Comparison of ENCODE assay signal across 25 mouse cellular contexts in genomic region chr6:119194161-119194560, GRCm38 (mm10). TPM values are rescaled to one million over a fixed set of nuclear protein-coding genes. Genes with fewer than 3 reads are reported as not detected.
A peak's percentile ranks its signal among the peaks of the same experiment; 100 is the strongest.
DNase-seq lines count a peak whose midpoint lies in the region; ATAC-seq and TF ChIP-seq lines count a peak whose summit lies in the region.
"Had no signal": no experiment of that assay in that cellular context is flagged by ENCODE, and none has a peak within 500 bp of the region (broad histone marks: within the 10 kb centered on the region; RNA-seq: fewer than 3 reads in every experiment).

No protein-coding gene starts in this region.

- intact Hi-C loops in heart, adult 2 months (cut with DNase I), result loop anchor here (2.0 kb wide), 1 partner anchor 61 kb away; no protein-coding TSS in a partner anchor
- intact Hi-C loops in heart, postnatal 10 days (cut with DNase I), result loop anchor here (5.0 kb wide), 1 partner anchor 82 kb away; no protein-coding TSS in a partner anchor

- H3K4me3 ChIP-seq in heart, adult 2 months, result peak overlapping the region; percentile 48
- H3K4me3 ChIP-seq in hindbrain, embryonic 10.5 days, result no peak overlapping the region
- no peak overlapping the region for H3K4me3 ChIP-seq in hindbrain, embryonic 16.5 days (ENCODE audit: low read length)
- H3K4me3 ChIP-seq in heart, embryonic 16.5 days (ENCODE audit: low read length), result peak overlapping the region; percentile 70
- no peak overlapping the region for H3K4me3 ChIP-seq in stomach, embryonic 15.5 days (replicated peaks)
- H3K4me3 ChIP-seq: embryonic facial prominence, embryonic 12.5 days; hindbrain, embryonic 12.5 days; layer of hippocampus, adult 2 months; myocyte had no signal

- H3K9me3 ChIP-seq in hindbrain, embryonic 10.5 days, result no peaks in the 10 kb centered on the region
- no peaks in the 10 kb centered on the region for H3K9me3 ChIP-seq in hindbrain, embryonic 16.5 days (ENCODE audit: control insufficient read depth, low read length)
- H3K9me3 ChIP-seq in heart, embryonic 16.5 days (replicated peaks; ENCODE audit: control insufficient read depth, low read length), result no peaks in the 10 kb centered on the region
- H3K9me3 ChIP-seq in stomach, embryonic 15.5 days, result no peaks in the 10 kb centered on the region
- H3K9me3 ChIP-seq: embryonic facial prominence, embryonic 12.5 days; hindbrain, embryonic 12.5 days had no signal

- TF ChIP-seq EP300 in heart, adult 2 months (IDR thresholded peaks at IDR 0.05; ENCODE audit: insufficient read depth, low read depth, low read length), result no peak

- peak overlapping the region; percentile 59 for H3K9ac ChIP-seq in heart, adult 2 months (ENCODE audit: low read depth, low read length)
- H3K9ac ChIP-seq in hindbrain, embryonic 16.5 days (ENCODE audit: low read depth, low read length), result no peak overlapping the region
- peak overlapping the region; percentile 86 for H3K9ac ChIP-seq in heart, embryonic 16.5 days (ENCODE audit: low read length)
- no peak overlapping the region for H3K9ac ChIP-seq in stomach, embryonic 15.5 days
- H3K9ac ChIP-seq: embryonic facial prominence, embryonic 12.5 days; hindbrain, embryonic 12.5 days; liver, embryonic 14.5 days had no signal

- H3K27ac ChIP-seq in heart, adult 2 months, result peak overlapping the region; percentile 88
- H3K27ac ChIP-seq in hindbrain, embryonic 10.5 days, result no peak overlapping the region
- H3K27ac ChIP-seq in hindbrain, embryonic 16.5 days (ENCODE audit: low read depth, low read length), result no peak overlapping the region
- peak overlapping the region; percentile 99 for H3K27ac ChIP-seq in heart, embryonic 16.5 days (ENCODE audit: low read length)
- H3K27ac ChIP-seq in stomach, embryonic 15.5 days, result 0 out of 2 replicates have a peak overlapping the region, but pooled peaks have one; percentile 44
- H3K27ac ChIP-seq: embryonic facial prominence, embryonic 12.5 days; hindbrain, embryonic 12.5 days; layer of hippocampus, adult 2 months; liver, embryonic 14.5 days had no signal

- peaks cover 4% of the 10 kb centered on the region; the same call in 1 of the 2 replicates for H3K4me1 ChIP-seq in heart, adult 2 months (ENCODE audit: control insufficient read depth, insufficient read depth, low read length)
- peaks cover 11% of the 10 kb centered on the region for H3K4me1 ChIP-seq in hindbrain, embryonic 10.5 days (replicated peaks)
- peaks cover 4% of the 10 kb centered on the region; the same call in 1 of the 2 replicates for H3K4me1 ChIP-seq in hindbrain, embryonic 16.5 days (ENCODE audit: control insufficient read depth, insufficient read depth, low read depth, low read length)
- H3K4me1 ChIP-seq in heart, embryonic 16.5 days (ENCODE audit: control insufficient read depth, insufficient read depth, low read length), result peaks cover 37% of the 10 kb centered on the region
- H3K4me1 ChIP-seq in stomach, embryonic 15.5 days, result peaks cover 3% of the 10 kb centered on the region; the same call in 1 of the 2 replicates

- no peaks in the 10 kb centered on the region for H3K79me2 ChIP-seq in heart, adult 2 months (replicated peaks; ENCODE audit: control insufficient read depth, insufficient read depth, low read length)

- no peak for TF ChIP-seq CTCF in heart, adult 2 months (IDR thresholded peaks at IDR 0.05)

- ATAC-seq in hindbrain, embryonic 16.5 days, result no peak
- no peak for ATAC-seq in heart, embryonic 16.5 days (replicated peaks; ENCODE audit: extremely low read depth, insufficient read depth, low FRiP score)
- ATAC-seq in stomach, embryonic 15.5 days (ENCODE audit: insufficient read depth, low FRiP score, low read depth), result no peak
- ATAC-seq in erythroblast, adult 5-6 weeks (replicated peaks; ENCODE audit: low FRiP score, poor library complexity, severe bottlenecking), result no peak
- ATAC-seq: forebrain, embryonic 16.5 days; inflammation-experienced regulatory T-cells, adult 6 months; lung, postnatal 0 days had no signal

- H3K36me3 ChIP-seq in heart, adult 2 months (ENCODE audit: control insufficient read depth, insufficient read depth, low read length), result peaks cover 25% of the 10 kb centered on the region
- peaks cover 59% of the 10 kb centered on the region for H3K36me3 ChIP-seq in hindbrain, embryonic 10.5 days
- peaks cover 15% of the 10 kb centered on the region; the same call in 1 of the 2 replicates for H3K36me3 ChIP-seq in hindbrain, embryonic 16.5 days (ENCODE audit: control insufficient read depth, insufficient read depth, low read length)
- 0 out of 2 replicates have a peak, but pooled peaks cover 10% of the 10 kb centered on the region for H3K36me3 ChIP-seq in heart, embryonic 16.5 days (ENCODE audit: control insufficient read depth, insufficient read depth)
- peaks cover 8% of the 10 kb centered on the region; the same call in 1 of the 2 replicates for H3K36me3 ChIP-seq in stomach, embryonic 15.5 days

- H3K4me2 ChIP-seq in hindbrain, embryonic 16.5 days (ENCODE audit: low read length), result no peak overlapping the region
- H3K4me2 ChIP-seq in heart, embryonic 16.5 days (ENCODE audit: low read depth, low read length), result peak overlapping the region; percentile 66
- H3K4me2 ChIP-seq in stomach, embryonic 15.5 days, result no peak overlapping the region
- H3K4me2 ChIP-seq: embryonic facial prominence, embryonic 12.5 days; hindbrain, embryonic 12.5 days had no signal

- TF ChIP-seq POLR2A in heart, adult 2 months (IDR thresholded peaks at IDR 0.05; ENCODE audit: insufficient read depth, low read depth, low read length), result no peak; the same call in 1 of the 2 replicates

- H3K27me3 ChIP-seq in heart, adult 2 months (ENCODE audit: control insufficient read depth, insufficient read depth, low read length), result no peaks in the 10 kb centered on the region
- H3K27me3 ChIP-seq in hindbrain, embryonic 10.5 days (ENCODE audit: insufficient read depth, poor library complexity, severe bottlenecking), result no peaks in the 10 kb centered on the region
- H3K27me3 ChIP-seq in hindbrain, embryonic 16.5 days (replicated peaks; ENCODE audit: control insufficient read depth, insufficient read depth, low read length), result no peaks in the 10 kb centered on the region
- no peaks in the 10 kb centered on the region for H3K27me3 ChIP-seq in heart, embryonic 16.5 days (ENCODE audit: control insufficient read depth, insufficient read depth, low read length)
- H3K27me3 ChIP-seq in stomach, embryonic 15.5 days (replicated peaks), result no peaks in the 10 kb centered on the region
- H3K27me3 ChIP-seq: CH12.LX; embryonic facial prominence, embryonic 12.5 days; hindbrain, embryonic 12.5 days had no signal

- WGBS in heart, adult 2 months, result 68% methylated on average over 9 of the region's 9 CpGs
- WGBS in hindbrain, embryonic 10.5 days, result 72% methylated on average over 9 of the region's 9 CpGs
- 85% methylated on average over 9 of the region's 9 CpGs for WGBS in hindbrain, embryonic 16.5 days
- 36% methylated on average over 9 of the region's 9 CpGs for WGBS in heart, embryonic 16.5 days
- WGBS in stomach, embryonic 15.5 days, result 62% methylated on average over 9 of the region's 9 CpGs

- peak in 1 of 2 experiments; percentile 30 for DNase-seq in heart, adult 2 months
- DNase-seq in heart, postnatal 10 days, result no peak
- DNase-seq in hindbrain, embryonic 10.5 days (ENCODE audit: low spot score), result peak; percentile 16
- DNase-seq: adrenal gland, postnatal 25 days; cerebellum, adult 11-12 months; cerebellum, postnatal 25 days; gastrocnemius, postnatal 25 days; kidney, postnatal 10 days; layer of hippocampus, postnatal 36 days; midbrain, embryonic 14.5 days; thymus, adult 18-20 months; thymus, postnatal 4 days had no signal

RNA-seq across cellular contexts. Expression of gene Cacna1c, which starts 2.1 kb away (rescaled TPM):
- 100 to 1,000 TPM; 194 to 228 TPM for total RNA-seq in heart, adult 2 months (2021)
- polyA plus RNA-seq in heart, adult 2 months (2012; rRNA removed), result 56.8 and 76.3 TPM in 2 replicates
- 100 to 1,000 TPM; 207 to 222 TPM for total RNA-seq in heart, postnatal 10 days (2021)
- 2.7 and 2.8 TPM in 2 replicates for polyA plus RNA-seq in hindbrain, embryonic 10.5 days (2016; fragmentation: Nextera tagmentation; extraction: Ambion mirVana)
- polyA plus RNA-seq in hindbrain, embryonic 16.5 days (2015; fragmentation: Nextera tagmentation; extraction: Ambion mirVana), result 4.7 and 6.0 TPM in 2 replicates
- 66.2 and 72.2 TPM in 2 replicates for polyA plus RNA-seq in heart, embryonic 16.5 days (2015; fragmentation: Nextera tagmentation; extraction: Ambion mirVana)
- polyA plus RNA-seq in stomach, embryonic 15.5 days (2015; fragmentation: Nextera tagmentation; extraction: Ambion mirVana), result 4.0 and 5.2 TPM in 2 replicates
- total RNA-seq in erythroblast, adult 5-6 weeks (2015; ENCODE audit: low replicate concordance), result 0.21 TPM in 1 of 2 replicates, not detected in the other
- total RNA-seq in erythroblast, adult 5-6 weeks (2017; ENCODE audit: low replicate concordance), result 0.09 TPM in 1 of 2 replicates, not detected in the other
- polyA plus RNA-seq: myocyte had no signal

RNA-seq across cellular contexts. Expression of gene Dcp1b, which starts 19.1 kb away (rescaled TPM):
- 1 to 10 TPM; 2.6 to 2.7 TPM for total RNA-seq in heart, adult 2 months (2021)
- polyA plus RNA-seq in heart, adult 2 months (2012; rRNA removed), result 4.8 and 4.9 TPM in 2 replicates
- total RNA-seq in heart, postnatal 10 days (2021), result 1 to 10 TPM; 4.2 to 5.3 TPM
- 10.0 and 11.1 TPM in 2 replicates for polyA plus RNA-seq in hindbrain, embryonic 10.5 days (2016; fragmentation: Nextera tagmentation; extraction: Ambion mirVana)
- polyA plus RNA-seq in hindbrain, embryonic 16.5 days (2015; fragmentation: Nextera tagmentation; extraction: Ambion mirVana), result 10.6 and 11.8 TPM in 2 replicates
- 8.7 and 9.0 TPM in 2 replicates for polyA plus RNA-seq in heart, embryonic 16.5 days (2015; fragmentation: Nextera tagmentation; extraction: Ambion mirVana)
- polyA plus RNA-seq in stomach, embryonic 15.5 days (2015; fragmentation: Nextera tagmentation; extraction: Ambion mirVana), result 7.4 and 7.6 TPM in 2 replicates
- total RNA-seq in erythroblast, adult 5-6 weeks (2015; ENCODE audit: low replicate concordance), result 1.2 and 2.1 TPM in 2 replicates
- total RNA-seq in erythroblast, adult 5-6 weeks (2017; ENCODE audit: low replicate concordance), result 1.4 and 3.3 TPM in 2 replicates

RNA-seq across cellular contexts. Expression of gene Cacna2d4, which starts 42.2 kb away (rescaled TPM):
- total RNA-seq in heart, adult 2 months (2021), result not detected
- 0.23 TPM in 2 replicates for polyA plus RNA-seq in heart, adult 2 months (2012; rRNA removed)
- not detected for total RNA-seq in heart, postnatal 10 days (2021)
- 0.02 and 0.09 TPM in 2 replicates for polyA plus RNA-seq in hindbrain, embryonic 10.5 days (2016; fragmentation: Nextera tagmentation; extraction: Ambion mirVana)
- polyA plus RNA-seq in hindbrain, embryonic 16.5 days (2015; fragmentation: Nextera tagmentation; extraction: Ambion mirVana), result 0.66 and 1.2 TPM in 2 replicates
- 0.36 and 0.45 TPM in 2 replicates for polyA plus RNA-seq in heart, embryonic 16.5 days (2015; fragmentation: Nextera tagmentation; extraction: Ambion mirVana)
- polyA plus RNA-seq in stomach, embryonic 15.5 days (2015; fragmentation: Nextera tagmentation; extraction: Ambion mirVana), result 0.03 and 0.12 TPM in 2 replicates
- total RNA-seq in erythroblast, adult 5-6 weeks (2015; ENCODE audit: low replicate concordance), result not detected in 2 replicates
- total RNA-seq in erythroblast, adult 5-6 weeks (2017; ENCODE audit: low replicate concordance), result 0.14 TPM in 1 of 2 replicates, not detected in the other
- total RNA-seq: adrenal gland, postnatal 25 days had no signal
- polyA plus RNA-seq: embryonic facial prominence, embryonic 12.5 days; myocyte had no signal

Comparison
In these comparisons a context has a peak if more than half of its experiments do, and no peak if none do; other contexts are left out.
1. H3K27ac ChIP-seq: peak in heart, adult 2 months (single experiment), heart, embryonic 16.5 days (single experiment) and stomach, embryonic 15.5 days (single experiment); none in hindbrain, embryonic 10.5 days (single experiment) and hindbrain, embryonic 16.5 days (single experiment).
2. H3K4me3 ChIP-seq: peak in heart, adult 2 months (single experiment) and heart, embryonic 16.5 days (single experiment); none in hindbrain, embryonic 10.5 days (single experiment), hindbrain, embryonic 16.5 days (single experiment) and stomach, embryonic 15.5 days (single experiment).
3. H3K9ac ChIP-seq: peak in heart, adult 2 months (single experiment) and heart, embryonic 16.5 days (single experiment); none in hindbrain, embryonic 16.5 days (single experiment) and stomach, embryonic 15.5 days (single experiment).